Mouse (Mus musculus): ENCODE data around the gene Cd86.

The Cd86 gene

DNA sequence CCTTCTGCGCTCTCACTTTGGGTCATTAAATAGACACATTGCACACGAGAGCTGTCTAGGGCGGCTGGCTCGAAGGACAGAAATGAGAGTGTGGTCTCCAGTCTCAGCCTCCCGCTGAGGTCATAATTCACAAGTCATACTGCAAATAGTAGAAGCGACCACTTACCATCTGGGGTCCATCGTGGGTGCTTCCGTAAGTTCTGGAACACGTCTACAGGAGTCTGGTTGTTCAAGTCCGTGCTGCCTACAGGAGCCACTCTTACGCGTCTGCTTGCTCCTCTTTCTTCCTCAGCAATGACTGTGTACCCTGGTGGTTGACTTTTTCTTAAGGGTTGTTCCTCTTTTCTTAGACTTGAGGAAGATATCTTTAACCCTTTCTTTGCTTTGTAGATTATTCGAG is at the start of gene Cd86:
Gene Cd86 (minus strand): TSS at position 300 of the 400 bp plus-strand sequence.
- DNase-seq (ENCODE audit: low spot score), result peak; percentile 18

GRCm38 (mm10) chr16:36711760-36712159 is 45.9 kb upstream of the Cd86 start:
- DNase-seq (ENCODE audit: low spot score), result peak; percentile 48

DNA sequence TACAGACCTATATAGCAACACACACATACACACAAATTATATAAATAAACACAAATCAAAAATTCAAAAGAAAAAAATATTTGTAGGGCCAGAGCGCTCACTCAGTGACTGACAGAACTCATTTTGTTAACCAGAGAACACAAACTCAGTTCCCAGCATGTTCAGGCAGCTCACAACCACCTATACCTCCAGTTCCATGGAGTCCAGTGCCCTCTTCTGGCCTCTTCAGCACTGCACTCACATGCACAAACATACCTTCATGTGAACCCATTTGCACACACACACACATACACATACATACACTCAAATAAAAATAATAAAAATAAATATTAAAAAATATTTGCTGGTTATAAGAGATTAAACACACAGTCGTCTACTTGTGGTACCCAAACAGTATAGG is 44.9 kb upstream of the Cd86 start:
- no peak for DNase-seq (ENCODE audit: low spot score)

DNA sequence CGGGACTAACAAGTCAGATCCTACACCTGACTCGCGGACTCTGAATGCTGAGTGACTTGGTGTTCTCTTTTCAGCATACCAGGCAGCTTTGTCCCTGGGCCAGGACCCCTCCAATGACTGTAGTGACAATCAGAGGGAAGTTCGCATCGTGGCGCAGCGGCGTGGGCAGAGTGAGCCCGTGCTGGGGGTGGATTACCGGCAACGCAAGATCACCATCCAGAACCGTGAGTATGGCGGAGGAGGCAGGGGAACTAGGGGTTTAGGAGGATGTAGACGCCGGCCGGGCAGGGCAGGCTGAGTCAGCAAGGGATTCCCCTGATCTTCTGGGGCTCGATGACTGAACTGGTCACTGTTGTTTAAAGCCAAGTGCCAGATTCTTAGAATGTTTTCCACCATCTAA is 43.5 kb upstream of the Cd86 start:
- peak; percentile 51 for DNase-seq (ENCODE audit: low spot score)

DNA sequence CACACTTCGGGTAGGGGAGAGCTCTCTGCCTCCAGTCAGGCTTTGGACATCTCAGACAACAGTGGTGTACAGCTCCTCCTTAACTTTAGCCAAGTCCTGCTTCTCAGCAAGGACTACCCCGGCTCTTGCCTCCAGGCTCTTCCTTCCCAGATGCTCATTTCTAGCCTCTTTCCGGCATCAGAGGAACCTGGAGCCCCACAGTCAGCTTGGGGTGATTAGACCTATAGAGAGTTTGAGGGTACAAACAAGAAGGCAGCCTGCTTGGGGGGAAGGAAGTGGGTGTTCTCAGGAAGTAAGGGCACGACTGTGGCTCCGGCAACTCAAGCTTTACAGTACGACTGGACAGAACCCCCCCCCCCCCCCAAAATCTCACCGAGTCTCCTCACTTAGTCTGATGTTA is 42.9 kb upstream of the Cd86 start:
- DNase-seq (ENCODE audit: low spot score), result no peak

DNA sequence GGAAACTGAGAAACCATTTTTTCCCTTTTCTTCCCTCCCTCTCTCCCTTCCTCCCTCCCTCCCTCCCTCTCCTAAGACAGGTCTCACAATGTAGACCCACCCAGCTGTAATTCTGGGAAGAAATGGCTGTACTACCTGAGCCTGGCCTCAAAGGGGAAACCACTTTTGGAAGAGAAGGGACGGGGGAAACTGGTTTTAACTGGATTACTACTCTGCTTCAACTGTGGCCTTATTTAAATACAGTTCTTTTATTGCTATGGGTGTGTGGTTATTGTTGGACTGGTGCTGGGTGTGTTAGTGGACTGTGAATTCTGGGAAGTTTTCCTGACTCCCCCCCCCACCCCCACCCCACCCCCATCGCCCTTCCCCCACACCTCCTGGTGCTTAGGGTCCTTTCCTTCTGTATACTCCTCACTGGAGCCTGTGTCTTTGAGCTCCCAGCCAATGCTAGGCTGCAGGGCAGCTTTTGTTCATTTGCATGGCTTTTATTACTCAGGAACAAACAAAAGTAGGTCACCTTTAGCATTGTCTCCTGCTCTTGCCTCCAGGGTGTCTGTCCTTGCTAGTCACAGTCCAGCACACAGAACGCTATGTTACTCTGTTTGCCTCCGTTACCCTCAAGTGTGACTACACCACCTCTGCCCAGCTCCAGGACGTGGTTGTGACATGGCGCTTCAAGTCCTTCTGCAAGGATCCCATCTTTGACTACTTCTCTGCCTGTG is 42.0 kb upstream of the Cd86 start:
- DNase-seq (ENCODE audit: low spot score), result no peak

GRCm38 (mm10) chr16:36700484-36700883 is 34.6 kb upstream of the Cd86 start:
- no peak for DNase-seq (ENCODE audit: low spot score)

DNA sequence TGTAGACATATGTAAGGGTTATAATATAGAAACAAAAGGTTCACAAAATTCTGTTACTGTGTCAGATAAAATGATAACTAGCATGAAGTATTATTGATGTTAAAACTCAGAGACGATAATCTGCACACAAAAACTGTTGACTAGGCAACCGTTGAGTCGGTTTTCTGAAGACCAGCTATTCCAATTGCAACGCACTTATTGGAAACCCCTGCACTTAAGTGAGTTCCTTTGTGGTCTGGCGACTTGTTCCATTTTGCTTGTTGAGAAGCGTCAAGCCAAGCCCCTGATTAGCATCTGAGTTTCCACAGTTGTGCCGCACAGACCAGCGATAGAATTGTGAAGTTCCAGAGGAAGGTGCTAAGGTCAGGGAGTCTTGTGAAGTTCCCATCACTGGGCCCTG is 31.4 kb upstream of the Cd86 start:
- no peak for DNase-seq (ENCODE audit: low spot score)

DNA sequence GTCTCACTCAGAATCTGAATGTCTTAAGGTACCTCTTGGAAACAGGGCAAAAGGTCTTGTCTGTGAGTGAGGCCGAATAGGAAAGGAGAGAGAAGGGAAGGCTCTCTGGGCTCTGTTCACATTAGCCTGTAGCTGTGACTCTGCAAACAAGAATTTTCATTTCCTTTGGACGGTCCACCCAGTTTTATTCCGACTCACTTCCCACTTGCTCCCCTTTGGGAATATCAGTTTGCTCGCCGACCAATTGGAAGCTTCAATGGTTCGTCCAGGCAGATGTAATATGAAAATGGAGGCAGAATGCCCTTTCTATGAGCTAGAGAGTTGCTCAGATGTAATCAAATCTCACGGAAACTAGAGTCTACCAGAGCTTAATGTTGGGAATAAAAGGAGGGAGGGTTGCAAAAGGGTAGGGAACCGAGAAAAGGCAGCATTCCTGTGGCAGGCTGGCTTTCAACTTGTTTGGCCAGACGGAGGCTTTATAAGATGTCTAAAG is 29.0 kb upstream of the Cd86 start:
- no peak for DNase-seq (ENCODE audit: low spot score)

- DNase-seq (ENCODE audit: low spot score), result peak; percentile 37
Measured at GRCm38 (mm10) chr16:36693818-36694413, 28.0 kb upstream of the Cd86 start, which contains the start of gene Ildr1. Ildr1 (plus strand) TSS chr16:36693978.

GRCm38 (mm10) chr16:36691484-36691883 is 25.6 kb upstream of the Cd86 start:
- DNase-seq (ENCODE audit: low spot score), result no peak

DNA sequence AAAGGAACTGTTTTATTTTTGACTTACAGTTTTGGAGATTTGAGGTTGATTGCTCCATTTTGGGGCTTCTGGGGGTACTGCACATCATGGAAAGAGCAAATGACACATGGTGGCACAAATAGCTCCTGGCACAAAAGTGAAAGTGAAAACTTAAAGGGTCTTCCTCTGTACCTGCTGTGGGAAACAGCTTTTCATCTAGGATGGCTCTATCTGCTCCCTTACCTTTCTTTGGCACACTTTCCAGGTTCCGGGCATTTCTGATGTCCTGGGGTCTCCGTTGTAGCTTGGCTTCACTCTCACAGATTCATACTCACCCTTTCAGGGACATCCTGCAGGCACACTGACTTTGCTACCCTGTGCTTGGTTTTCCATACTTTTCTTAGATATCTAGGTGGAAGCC is 22.2 kb upstream of the Cd86 start:
- no peak for DNase-seq (ENCODE audit: low spot score)

DNA sequence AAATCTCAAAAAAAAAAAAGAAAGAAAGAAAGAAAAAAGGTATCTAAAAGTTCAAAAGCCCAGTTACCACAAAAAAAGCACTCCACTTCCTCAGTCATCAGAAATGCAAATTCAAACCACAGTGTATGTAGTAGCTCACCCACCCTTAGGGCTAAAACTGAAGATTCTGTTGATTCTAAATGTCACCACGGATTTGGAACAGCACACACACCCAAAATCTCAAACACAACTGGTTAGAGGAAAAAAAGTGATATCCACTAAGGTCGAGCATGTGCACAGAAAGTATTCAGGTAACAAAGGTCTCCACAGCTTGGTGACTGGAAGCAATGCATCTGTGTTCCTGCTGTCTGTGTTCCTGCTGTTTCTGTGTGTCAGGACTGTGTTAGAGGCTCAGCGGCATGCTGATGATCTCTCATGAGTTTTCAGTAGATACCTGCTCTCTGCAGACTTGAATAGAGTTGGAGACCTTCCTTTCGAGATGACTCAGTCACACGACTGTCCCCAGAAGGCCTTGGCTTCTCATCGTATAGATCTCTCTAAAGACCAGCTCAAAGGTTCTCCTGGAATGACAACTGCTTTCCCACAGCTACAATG is 18.5 kb upstream of the Cd86 start:
- DNase-seq (ENCODE audit: low spot score), result no peak

DNA sequence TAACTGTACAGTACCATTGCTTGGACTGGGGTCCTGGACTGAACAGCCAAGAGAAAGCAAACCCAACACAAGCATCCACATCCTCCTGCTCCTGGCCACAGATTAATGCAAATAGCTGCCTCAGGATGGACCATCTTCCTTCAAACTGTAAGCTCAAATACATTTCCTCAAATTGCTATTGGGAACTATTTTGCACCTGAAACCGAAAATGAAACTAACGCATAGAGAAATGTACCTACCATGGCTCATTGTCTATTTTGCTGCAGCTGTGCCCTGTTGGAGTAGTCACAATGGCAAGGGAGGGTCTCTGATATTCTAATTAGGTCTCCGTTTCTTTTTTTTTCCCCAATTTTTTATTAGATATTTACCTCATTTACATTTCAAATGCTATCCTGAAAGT is 15.9 kb upstream of the Cd86 start:
- DNase-seq (ENCODE audit: low spot score), result no peak

DNA sequence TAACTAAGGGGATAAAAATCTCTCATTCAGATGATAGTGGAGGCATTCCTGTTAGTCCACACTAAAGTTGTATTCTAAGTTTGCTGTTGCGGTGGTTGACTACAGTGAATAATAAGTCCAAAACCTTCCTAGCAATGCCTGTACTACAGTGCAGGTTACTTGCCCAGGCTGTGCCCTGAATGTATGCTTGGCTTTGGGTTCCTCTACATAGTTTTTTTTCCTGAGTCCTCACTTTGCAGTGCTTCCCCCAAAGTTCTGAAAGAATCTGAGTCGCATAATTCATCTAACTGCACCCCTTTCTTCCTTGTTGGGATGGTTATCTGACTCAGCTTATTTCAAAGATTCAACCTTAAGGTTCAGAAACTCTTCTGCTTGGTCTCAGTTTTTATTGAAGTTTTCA is 10.0 kb upstream of the Cd86 start:
- no peak for DNase-seq (ENCODE audit: low spot score)

- DNase-seq (ENCODE audit: low spot score), result no peak
Measured at GRCm38 (mm10) chr16:36675304-36675703, 9.4 kb upstream of the Cd86 start.

DNA sequence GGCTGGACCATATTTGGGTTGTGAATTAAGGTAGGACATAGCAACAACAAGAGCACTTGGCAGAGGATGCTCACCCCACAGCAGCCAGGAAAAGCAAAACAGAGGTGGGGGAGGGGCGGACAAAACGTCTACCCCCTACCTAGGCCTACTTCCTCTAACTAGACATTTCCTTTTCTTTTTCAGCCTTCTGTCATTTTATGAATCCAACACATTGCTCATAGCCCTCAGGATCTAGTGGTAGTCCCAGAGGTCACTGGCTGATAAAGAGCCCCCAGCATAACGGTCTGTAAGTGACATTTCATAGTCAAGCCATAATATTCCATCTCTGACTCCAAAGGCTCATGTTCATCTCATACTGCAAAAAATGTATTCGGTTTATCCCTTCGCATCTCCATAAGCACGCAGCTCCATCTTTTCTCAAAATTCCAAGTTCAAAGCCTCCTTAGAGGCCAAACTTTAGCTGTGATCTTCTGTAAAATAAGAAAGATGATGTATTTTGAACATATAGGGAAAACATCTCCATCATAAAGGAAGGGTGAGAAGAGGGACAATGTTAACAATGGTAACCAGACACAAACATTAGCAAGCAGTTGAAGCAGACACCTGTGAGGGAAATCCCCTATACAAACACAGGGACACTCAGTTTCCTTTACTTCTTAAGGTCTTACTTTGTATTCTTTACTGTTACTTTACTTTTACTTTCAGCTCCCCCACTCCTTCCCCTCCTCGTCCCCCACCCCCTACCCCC is 8.8 kb upstream of the Cd86 start:
- DNase-seq (ENCODE audit: low spot score), result no peak

DNA sequence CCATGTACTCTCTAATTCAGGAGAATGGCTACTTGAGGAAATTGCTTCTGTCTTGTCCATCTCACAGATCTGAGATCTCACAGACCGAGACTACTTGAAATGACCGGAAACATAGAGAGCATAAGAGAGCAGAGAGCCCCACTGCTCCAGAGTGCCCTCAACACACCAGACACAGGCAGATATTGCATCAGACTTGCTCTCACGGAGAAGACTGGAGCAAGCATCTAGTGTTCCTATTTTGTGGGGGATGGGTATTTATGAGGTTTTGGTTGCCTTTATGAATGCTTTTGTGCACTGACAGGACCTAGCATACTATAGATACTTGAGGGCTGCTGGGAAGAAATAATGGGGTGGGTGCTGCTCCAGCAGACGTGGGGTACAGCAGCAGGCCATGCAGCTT is 7.3 kb upstream of the Cd86 start:
- DNase-seq (ENCODE audit: low spot score), result no peak

DNA sequence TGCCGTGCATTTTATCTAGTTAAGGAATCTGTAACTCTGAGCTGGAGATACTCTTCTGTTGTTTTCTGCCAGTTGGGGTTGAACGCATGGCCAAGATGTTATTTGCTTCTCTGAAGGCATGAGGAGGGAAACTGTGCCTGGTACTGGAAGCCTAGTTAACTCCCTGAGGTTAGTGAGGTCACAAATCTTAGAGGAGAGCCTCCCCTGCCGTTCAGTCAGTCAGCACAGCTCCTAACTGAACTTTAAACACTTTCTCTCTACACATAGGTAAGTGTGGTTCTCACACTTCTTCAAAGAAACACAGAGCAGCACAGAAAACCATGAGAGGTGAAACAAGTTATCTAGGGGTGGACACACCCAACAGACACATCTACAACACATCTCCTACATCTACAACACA is 4.7 kb upstream of the Cd86 start:
- DNase-seq (ENCODE audit: low spot score), result no peak

- no peak for DNase-seq (ENCODE audit: low spot score)
Measured at GRCm38 (mm10) chr16:36666448-36667017, 652 bp upstream of the Cd86 start.

- DNase-seq (ENCODE audit: low spot score), result no peak
Measured at GRCm38 (mm10) chr16:36663484-36663883, 2.4 kb downstream of the Cd86 start.

- no peak for DNase-seq (ENCODE audit: low spot score)
Measured at GRCm38 (mm10) chr16:36661330-36661729, 4.6 kb downstream of the Cd86 start.
